Comparison of ENCODE assay signal across 15 mouse cellular contexts in the genomic region with DNA sequence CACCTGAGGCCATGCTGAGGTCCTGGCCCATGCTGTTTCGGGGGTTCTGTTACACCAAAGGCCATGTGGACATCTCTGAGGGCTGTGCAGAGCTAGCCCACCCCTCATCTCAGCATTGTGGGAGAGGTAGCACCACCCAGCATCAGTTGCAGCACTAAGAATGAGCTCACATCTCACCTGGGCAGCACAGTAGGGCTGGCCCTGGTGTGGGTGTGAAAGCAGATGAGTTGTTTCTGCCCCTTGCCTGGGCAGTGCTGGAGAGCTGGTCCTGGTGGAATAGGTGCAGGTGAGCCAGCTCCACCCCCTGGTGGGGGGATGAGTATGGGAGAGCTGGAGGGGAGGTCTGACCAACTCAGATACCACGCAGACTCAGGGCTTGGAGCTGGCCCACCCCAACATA.
"Had no signal": no experiment of that assay in that cellular context is flagged by ENCODE, and none has a peak within 500 bp of the region (broad histone marks: within the 10 kb centered on the region; RNA-seq: fewer than 3 reads in every experiment).

No protein-coding gene starts in this region.

- H3K27me3 ChIP-seq: limb, embryonic 13.5 days had no signal

- H3K4me3 ChIP-seq: limb, embryonic 13.5 days; myocyte had no signal

- ATAC-seq: intestine, embryonic 16.5 days had no signal

- DNase-seq: kidney, adult 2 months; kidney, postnatal 36 days; layer of hippocampus, adult 9-11 months; layer of hippocampus, postnatal 36 days; left cerebral cortex, postnatal 4 days; lung, embryonic 14.5 days; lung, postnatal 10 days; lung, postnatal 4 days; right cerebral cortex, adult 18-20 months; right cerebral cortex, postnatal 25 days; thymus, postnatal 36 days had no signal

- H3K4me2 ChIP-seq: limb, embryonic 13.5 days; lung, embryonic 14.5 days had no signal

- H3K9ac ChIP-seq: limb, embryonic 13.5 days; lung, embryonic 14.5 days had no signal

- H3K27ac ChIP-seq: kidney, postnatal 0 days; limb, embryonic 13.5 days had no signal
